Mouse (Mus musculus): ENCODE measurements around the gene Ece1. TPM values are rescaled to one million over a fixed set of nuclear protein-coding genes. Genes with fewer than 3 reads are reported as not detected.

The Ece1 gene
- polyA plus RNA-seq, 1 experiment: 33.7 TPM

GRCm38 (mm10) chr4:137993291-137993758 is 131.3 kb downstream of the Ece1 start:
- Histone ChIP-seq H3K4me1 (ENCODE audit: control insufficient read depth, insufficient read depth, low read length) (peaks cover 19% of the 10 kb centered on the region; the same call in 1 of the 2 replicates), H3K36me3 (ENCODE audit: control insufficient read depth, insufficient read depth, low read length) (no peaks in the 10 kb centered on the region; the same call in 1 of the 2 replicates), H3K27ac (ENCODE audit: insufficient read depth, low read depth, low read length) (peak overlapping the region; percentile 79), H3K27me3 (replicated peaks; ENCODE audit: control insufficient read depth, insufficient read depth, low read length) (no peaks in the 10 kb centered on the region), H3K4me3 (ENCODE audit: insufficient read depth, low read depth, low read length) (peak overlapping the region; percentile 85)
- DNase-seq: peak; percentile 99
- peak; percentile 48 for TF ChIP-seq POLR2A (IDR thresholded peaks at IDR 0.05; ENCODE audit: low read depth, low read length)
- no peak for TF ChIP-seq CTCF (conservative IDR thresholded peaks at IDR 0.05; ENCODE audit: insufficient read depth, insufficient read length, low read depth, low read length)
- 1% methylated on average over 59 of the region's 59 CpGs for WGBS

GRCm38 (mm10) chr4:137993821-137994561 is 132.0 kb downstream of the Ece1 start:
- no peak for TF ChIP-seq CTCF (conservative IDR thresholded peaks at IDR 0.05; ENCODE audit: insufficient read depth, insufficient read length, low read depth, low read length)
- Histone ChIP-seq H3K4me3 (ENCODE audit: insufficient read depth, low read depth, low read length) (peak overlapping the region; percentile 85), H3K36me3 (ENCODE audit: control insufficient read depth, insufficient read depth, low read length) (no peaks in the 10 kb centered on the region; the same call in 1 of the 2 replicates), H3K27ac (ENCODE audit: insufficient read depth, low read depth, low read length) (peak overlapping the region; percentile 56), H3K4me1 (ENCODE audit: control insufficient read depth, insufficient read depth, low read length) (peaks cover 19% of the 10 kb centered on the region; the same call in 1 of the 2 replicates), H3K27me3 (replicated peaks; ENCODE audit: control insufficient read depth, insufficient read depth, low read length) (no peaks in the 10 kb centered on the region)
- peak; percentile 50 for DNase-seq
- WGBS: under 1% methylated on average over 56 of the region's 60 CpGs

GRCm38 (mm10) chr4:137994562-137995336 is 132.7 kb downstream of the Ece1 start:
- H3K4me1 ChIP-seq (ENCODE audit: control insufficient read depth, insufficient read depth, low read length): peaks cover 19% of the 10 kb centered on the region; the same call in 1 of the 2 replicates
- H3K27ac ChIP-seq (ENCODE audit: insufficient read depth, low read depth, low read length): peak overlapping the region; percentile 27
- peak overlapping the region; percentile 85 for H3K4me3 ChIP-seq (ENCODE audit: insufficient read depth, low read depth, low read length)
- WGBS: 28% methylated on average over 12 of the region's 12 CpGs
- no peak for DNase-seq
- H3K36me3 ChIP-seq (ENCODE audit: control insufficient read depth, insufficient read depth, low read length): no peaks in the 10 kb centered on the region; the same call in 1 of the 2 replicates
- TF ChIP-seq POLR2A (IDR thresholded peaks at IDR 0.05; ENCODE audit: low read depth, low read length): no peak
- TF ChIP-seq CTCF (conservative IDR thresholded peaks at IDR 0.05; ENCODE audit: insufficient read depth, insufficient read length, low read depth, low read length): no peak
- no peaks in the 10 kb centered on the region for H3K27me3 ChIP-seq (replicated peaks; ENCODE audit: control insufficient read depth, insufficient read depth, low read length)

- TF ChIP-seq CTCF (conservative IDR thresholded peaks at IDR 0.05; ENCODE audit: insufficient read depth, insufficient read length, low read depth, low read length): no peak
- no peak for TF ChIP-seq POLR2A (IDR thresholded peaks at IDR 0.05; ENCODE audit: low read depth, low read length)
- H3K4me1 ChIP-seq (ENCODE audit: control insufficient read depth, insufficient read depth, low read length): peaks cover 22% of the 10 kb centered on the region; the same call in 1 of the 2 replicates
- H3K27ac ChIP-seq (ENCODE audit: insufficient read depth, low read depth, low read length): peak overlapping the region; percentile 27
- no peaks in the 10 kb centered on the region; the same call in 1 of the 2 replicates for H3K36me3 ChIP-seq (ENCODE audit: control insufficient read depth, insufficient read depth, low read length)
- DNase-seq: peak; percentile 70
- 16% methylated on average over 12 of the region's 12 CpGs for WGBS
- H3K4me3 ChIP-seq (ENCODE audit: insufficient read depth, low read depth, low read length): peak overlapping the region; percentile 52
- H3K27me3 ChIP-seq (replicated peaks; ENCODE audit: control insufficient read depth, insufficient read depth, low read length): no peaks in the 10 kb centered on the region
Observed at GRCm38 (mm10) chr4:137995399-137995798, 133.4 kb downstream of the Ece1 start.

GRCm38 (mm10) chr4:137998232-137998631 is 136.2 kb downstream of the Ece1 start:
- no peak overlapping the region for H3K4me3 ChIP-seq (ENCODE audit: insufficient read depth, low read depth, low read length)
- no peak for DNase-seq
- no peak for TF ChIP-seq POLR2A (IDR thresholded peaks at IDR 0.05; ENCODE audit: low read depth, low read length)
- TF ChIP-seq CTCF (conservative IDR thresholded peaks at IDR 0.05; ENCODE audit: insufficient read depth, insufficient read length, low read depth, low read length): no peak
- no peak overlapping the region for H3K27ac ChIP-seq (ENCODE audit: insufficient read depth, low read depth, low read length)
- peaks cover 30% of the 10 kb centered on the region; the same call in 1 of the 2 replicates for H3K4me1 ChIP-seq (ENCODE audit: control insufficient read depth, insufficient read depth, low read length)
- H3K36me3 ChIP-seq (ENCODE audit: control insufficient read depth, insufficient read depth, low read length): peaks cover 2% of the 10 kb centered on the region
- no peaks in the 10 kb centered on the region for H3K27me3 ChIP-seq (replicated peaks; ENCODE audit: control insufficient read depth, insufficient read depth, low read length)
- 60% methylated on average over 4 of the region's 4 CpGs for WGBS

GRCm38 (mm10) chr4:138000682-138001081 is 138.6 kb downstream of the Ece1 start:
- TF ChIP-seq CTCF (conservative IDR thresholded peaks at IDR 0.05; ENCODE audit: insufficient read depth, insufficient read length, low read depth, low read length): no peak
- TF ChIP-seq POLR2A (IDR thresholded peaks at IDR 0.05; ENCODE audit: low read depth, low read length): no peak
- H3K27me3 ChIP-seq (replicated peaks; ENCODE audit: control insufficient read depth, insufficient read depth, low read length): no peaks in the 10 kb centered on the region
- peaks cover 31% of the 10 kb centered on the region for H3K4me1 ChIP-seq (ENCODE audit: control insufficient read depth, insufficient read depth, low read length)
- peaks cover 2% of the 10 kb centered on the region for H3K36me3 ChIP-seq (ENCODE audit: control insufficient read depth, insufficient read depth, low read length)
- no peak overlapping the region; the same call in 1 of the 2 replicates for H3K27ac ChIP-seq (ENCODE audit: insufficient read depth, low read depth, low read length)
- DNase-seq: peak; percentile 76
- H3K4me3 ChIP-seq (ENCODE audit: insufficient read depth, low read depth, low read length): no peak overlapping the region
- 16% methylated on average over 7 of the region's 7 CpGs for WGBS
